Mouse (Mus musculus) stomach, postnatal 0 days (tissue): ENCODE data around the gene Lrfn3. TPM values are rescaled to one million over a fixed set of nuclear protein-coding genes. Genes with fewer than 3 reads are reported as not detected.

Source experiments
- ATAC-seq: fragments of 200-750 bp; cut with Nextera tagmentation; 2 replicates; pipeline ENCODE4 v1.8.0; 2017; ENCODE audit not compliant: low FRiP score, low TSS enrichment
- DNase-seq: peaks from one replicate; pipeline ENCODE4 v3.0.0-alpha.2; 2016; ENCODE audit warnings: low spot score
- H3K27ac ChIP-seq: fragments of 300-500 bp; sonication (generic); replicated peaks from 2 replicates; pipeline ENCODE4 v1.5.1; 2014; ENCODE audit warnings: mild to moderate bottlenecking, control low read depth
- H3K27me3 ChIP-seq: fragments of 300-500 bp; sonication (generic); 2 replicates; pipeline ENCODE4 v1.6.1; 2014; ENCODE audit warnings: low read length; ENCODE audit not compliant: control insufficient read depth, insufficient read depth
- H3K36me3 ChIP-seq: fragments of 300-500 bp; sonication (generic); 2 replicates; pipeline ENCODE4 v1.6.1; 2014; ENCODE audit warnings: low read length, mixed read lengths; ENCODE audit not compliant: control insufficient read depth, insufficient read depth
- H3K4me1 ChIP-seq: fragments of 300-500 bp; sonication (generic); replicated peaks from 2 replicates; pipeline ENCODE4 v1.6.1; 2014; ENCODE audit warnings: antibody characterized with exemption; ENCODE audit not compliant: control insufficient read depth, insufficient read depth
- H3K4me2 ChIP-seq: fragments of 300-500 bp; sonication (generic); replicated peaks from 2 replicates; pipeline ENCODE4 v1.6.1; 2014; ENCODE audit warnings: low read depth, mild to moderate bottlenecking, control low read depth, moderate library complexity
- H3K4me3 ChIP-seq: fragments of 300-500 bp; sonication (generic); 2 replicates; pipeline ENCODE4 v1.5.1; 2014; ENCODE audit warnings: low read depth, low read length, control low read depth
- H3K9ac ChIP-seq: fragments of 300-500 bp; sonication (generic); 2 replicates; pipeline ENCODE4 v1.6.1; 2014; ENCODE audit warnings: mild to moderate bottlenecking, low read length, control low read depth, mixed read lengths
- H3K9me3 ChIP-seq: fragments of 300-500 bp; sonication (generic); 2 replicates; pipeline ENCODE4 v1.6.1; 2016; ENCODE audit warnings: low read length; ENCODE audit not compliant: control insufficient read depth
- CTCF ChIP-seq: IDR thresholded peaks from 2 replicates; pipeline ENCODE4 v1.5.1; 2016; ENCODE audit warnings: antibody characterized with exemption, low read depth, mild to moderate bottlenecking, moderate library complexity
- EP300 ChIP-seq: optimal IDR thresholded peaks from 2 replicates; pipeline ENCODE3; 2016; ENCODE audit warnings: antibody characterized with exemption
- WGBS: fragments of 180-500 bp; shearing (Covaris S2); extraction: QIAGEN DNeasy Blood & Tissue Kit; methylation state at CpG from one replicate; pipeline ENCODE4 v1.1.7; 2014; 5-methylcytosine and 5-hydroxymethylcytosine counted together
- polyA plus RNA-seq: library from polyadenylated mRNA; unstranded; fragments of >200 nt; fragmentation: Nextera tagmentation; extraction: Ambion mirVana; gene quantifications from 2 replicates; pipeline ENCODE4 v1.2.1, GENCODE M21; 2015

Lrfn3 gene
- polyA plus RNA-seq, 1 experiment from 2014 or later = 3.3 TPM

DNA sequence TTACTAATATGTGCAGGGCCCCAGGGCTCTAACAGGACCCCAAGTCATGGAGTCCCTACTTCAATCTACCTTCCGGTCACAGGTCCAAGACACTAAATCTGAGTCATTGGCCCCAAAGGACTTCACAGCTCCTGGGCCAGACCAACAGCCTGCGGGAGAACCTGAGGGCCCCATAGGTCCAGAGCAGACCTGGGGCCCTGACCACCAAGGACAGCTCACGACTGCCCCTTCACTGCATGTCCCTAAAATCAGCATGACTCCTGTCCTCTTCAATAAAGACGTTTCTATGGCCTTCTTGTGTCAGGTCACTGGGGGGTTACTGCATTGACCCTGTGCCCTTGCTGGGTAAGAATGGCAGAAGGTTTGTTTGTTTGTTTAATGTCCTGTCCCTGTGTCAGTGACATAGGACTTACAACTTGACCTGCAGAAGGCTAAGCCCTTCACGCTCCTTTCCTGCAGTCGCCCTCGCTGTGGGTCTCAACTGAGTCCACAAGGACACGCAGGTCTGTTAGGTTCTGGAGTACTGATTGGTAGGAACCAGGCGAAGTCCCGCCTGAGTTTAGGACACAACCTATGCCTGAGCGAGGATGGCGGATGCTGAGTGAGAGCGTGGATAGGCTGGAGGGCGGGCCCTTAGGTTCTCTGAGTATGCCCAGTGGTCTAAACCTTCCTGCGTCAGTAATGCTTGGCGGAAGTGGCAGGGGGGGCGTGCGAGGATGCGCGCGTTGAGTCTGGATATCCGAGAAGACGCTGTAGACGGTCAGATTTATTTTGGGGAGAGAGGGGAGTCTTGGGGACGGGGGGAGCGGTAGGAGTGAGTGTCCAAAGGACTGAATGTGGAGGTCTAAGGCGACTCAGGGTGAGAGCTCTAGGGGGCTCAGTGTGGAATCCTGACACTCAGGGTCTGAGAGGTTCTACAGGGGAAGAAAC, 54.2 kb downstream of the Lrfn3 start, which contains the start of gene Alkbh6:
Gene Alkbh6 (plus strand): TSS at position 642 of the 930 bp plus-strand sequence.
- peak; percentile 94 for DNase-seq
- peak within 1 kb of the TSS; percentile 62 for H3K4me2 ChIP-seq
- peak; percentile 20 for TF ChIP-seq CTCF
- no peak for TF ChIP-seq EP300
- H3K36me3 ChIP-seq = peaks cover 3% of the 10 kb centered on the region; the same call in 1 of the 2 replicates
- H3K27ac ChIP-seq = 0 out of 2 replicates have a peak within 1 kb of the TSS, but pooled peaks have one; percentile 30
- 0 out of 2 replicates have a peak, but pooled peaks cover 3% of the 10 kb centered on the region for H3K4me1 ChIP-seq
- peak; percentile 99 for ATAC-seq
- no peaks in the 10 kb centered on the region for H3K9me3 ChIP-seq
- H3K9ac ChIP-seq = peak within 1 kb of the TSS; percentile 65
- peak within 1 kb of the TSS; percentile 69 for H3K4me3 ChIP-seq
- no peaks in the 10 kb centered on the region for H3K27me3 ChIP-seq
- 4% methylated on average over 27 of the region's 27 CpGs for WGBS

- DNase-seq = no peak
- H3K27ac ChIP-seq = no peak overlapping the region
These were observed 56.3 kb downstream of the Lrfn3 start for GRCm38 (mm10) chr7:30306083-30306779.

More at GRCm38 (mm10) chr7:30306083-30306779, 56.3 kb downstream of the Lrfn3 start:
- Histone ChIP-seq H3K4me2 (no peak overlapping the region), H3K9ac (no peak overlapping the region), H3K9me3 (no peaks in the 10 kb centered on the region), H3K27me3 (no peaks in the 10 kb centered on the region), H3K4me3 (no peak overlapping the region), H3K4me1 (0 out of 2 replicates have a peak, but pooled peaks cover 3% of the 10 kb centered on the region), H3K36me3 (peaks cover 3% of the 10 kb centered on the region; the same call in 1 of the 2 replicates)
- TF ChIP-seq EP300 = no peak
- peak; percentile 65 for TF ChIP-seq CTCF
- 86% methylated on average over 16 of the region's 16 CpGs for WGBS
- no peak for ATAC-seq

Other genes with a start within 250 kb of the Lrfn3 start
- gene Zfp382, start 240.8 kb downstream of the Lrfn3 start, polyA plus RNA-seq = 2.4 and 3.0 TPM in 2 replicates
- 4.2 and 5.4 TPM in 2 replicates for gene Zfp146, start 193.0 kb downstream of the Lrfn3 start, polyA plus RNA-seq
- 38.8 and 40.7 TPM in 2 replicates for gene Cox7a1, start 178.6 kb downstream of the Lrfn3 start, polyA plus RNA-seq
- gene Capns1, start 164.0 kb downstream of the Lrfn3 start, polyA plus RNA-seq = 94.5 and 96.8 TPM in 2 replicates
- 98.2 and 106 TPM in 2 replicates for gene Polr2i, start 130.8 kb downstream of the Lrfn3 start, polyA plus RNA-seq
- gene Tbcb, start 130.5 kb downstream of the Lrfn3 start, polyA plus RNA-seq = 149 and 153 TPM in 2 replicates
- not detected in 2 replicates for gene Ovol3, start 127.0 kb downstream of the Lrfn3 start, polyA plus RNA-seq
- gene Thap8, start 82.7 kb downstream of the Lrfn3 start, polyA plus RNA-seq = 0.38 and 0.44 TPM in 2 replicates
- gene Wdr62, start 82.4 kb downstream of the Lrfn3 start, polyA plus RNA-seq = 2.4 TPM in 2 replicates
- gene Clip3, start 71.0 kb downstream of the Lrfn3 start, polyA plus RNA-seq = 9.6 and 10.2 TPM in 2 replicates
- gene Alkbh6, start 54.1 kb downstream of the Lrfn3 start, polyA plus RNA-seq = 55.4 and 58.8 TPM in 2 replicates
- gene Syne4, start 48.0 kb downstream of the Lrfn3 start, polyA plus RNA-seq = 13.5 and 14.2 TPM in 2 replicates
- not detected in 2 replicates for gene E130208F15Rik, start 41.0 kb downstream of the Lrfn3 start, polyA plus RNA-seq
- gene Sdhaf1, start 38.9 kb downstream of the Lrfn3 start, polyA plus RNA-seq = 19.1 and 20.2 TPM in 2 replicates
- gene Tyrobp, start 51.0 kb upstream of the Lrfn3 start, polyA plus RNA-seq = 66.6 and 71.0 TPM in 2 replicates
- gene Hcst, start 57.1 kb upstream of the Lrfn3 start, polyA plus RNA-seq = 3.2 and 3.7 TPM in 2 replicates
- 1.1 TPM in 2 replicates for gene Nfkbid, start 59.0 kb upstream of the Lrfn3 start, polyA plus RNA-seq
- 21.7 and 24.1 TPM in 2 replicates for gene Aplp1, start 82.8 kb upstream of the Lrfn3 start, polyA plus RNA-seq
- gene Kirrel2, start 94.9 kb upstream of the Lrfn3 start, polyA plus RNA-seq = 0.18 TPM in 2 replicates
- 0.16 and 0.25 TPM in 2 replicates for gene Nphs1, start 95.5 kb upstream of the Lrfn3 start, polyA plus RNA-seq
- 0.42 and 0.68 TPM in 2 replicates for gene Prodh2, start 130.8 kb upstream of the Lrfn3 start, polyA plus RNA-seq
- 1.5 and 1.6 TPM in 2 replicates for gene Arhgap33, start 172.3 kb upstream of the Lrfn3 start, polyA plus RNA-seq
- 66.4 and 75.7 TPM in 2 replicates for gene Hspb6, start 189.4 kb upstream of the Lrfn3 start, polyA plus RNA-seq
- 2.2 and 2.3 TPM in 2 replicates for gene Proser3, start 189.5 kb upstream of the Lrfn3 start, polyA plus RNA-seq
- 30.2 and 30.9 TPM in 2 replicates for gene Lin37, start 197.1 kb upstream of the Lrfn3 start, polyA plus RNA-seq
- gene U2af1l4, start 200.5 kb upstream of the Lrfn3 start, polyA plus RNA-seq = 60.5 and 63.9 TPM in 2 replicates
- gene Gm49396, start 200.6 kb upstream of the Lrfn3 start, polyA plus RNA-seq = 2.5 and 2.6 TPM in 2 replicates
- gene Psenen, start 200.9 kb upstream of the Lrfn3 start, polyA plus RNA-seq = 185 and 197 TPM in 2 replicates
- 1.3 and 1.4 TPM in 2 replicates for gene Igflr1, start 202.7 kb upstream of the Lrfn3 start, polyA plus RNA-seq
- 3.3 and 3.7 TPM in 2 replicates for gene Kmt2b, start 226.0 kb upstream of the Lrfn3 start, polyA plus RNA-seq
- 1.6 and 1.8 TPM in 2 replicates for gene Zbtb32, start 236.1 kb upstream of the Lrfn3 start, polyA plus RNA-seq